Mouse (Mus musculus): ENCODE data around the gene AU040320.
A peak's percentile ranks its signal among the peaks of the same experiment; 100 is the strongest.

Gene AU040320

GRCm38 (mm10) chr4:126782996-126783395 lies 29.7 kb downstream of the AU040320 start:
- DNase-seq (ENCODE audit: low spot score) = no peak

- DNase-seq (ENCODE audit: low spot score) = no peak
Observed at GRCm38 (mm10) chr4:126792341-126793102, 39.2 kb downstream of the AU040320 start.

- DNase-seq (ENCODE audit: low spot score) = no peak
Observed at GRCm38 (mm10) chr4:126802174-126802573, 48.8 kb downstream of the AU040320 start.

- DNase-seq (ENCODE audit: low spot score) = no peak
Observed at GRCm38 (mm10) chr4:126803268-126803873, 50.0 kb downstream of the AU040320 start.

- DNase-seq (ENCODE audit: low spot score) = no peak
Observed at GRCm38 (mm10) chr4:126805741-126806140, 52.4 kb downstream of the AU040320 start.

GRCm38 (mm10) chr4:126806692-126807427 lies 53.5 kb downstream of the AU040320 start:
- DNase-seq (ENCODE audit: low spot score) = no peak

- DNase-seq (ENCODE audit: low spot score) = no peak
Observed at GRCm38 (mm10) chr4:126810566-126810965, 57.2 kb downstream of the AU040320 start.

GRCm38 (mm10) chr4:126813212-126813611 lies 59.9 kb downstream of the AU040320 start:
- peak; percentile 30 for DNase-seq (ENCODE audit: low spot score)

- no peak for DNase-seq (ENCODE audit: low spot score)
Observed at GRCm38 (mm10) chr4:126814854-126815253, 61.5 kb downstream of the AU040320 start.

GRCm38 (mm10) chr4:126822891-126823882 lies 69.8 kb downstream of the AU040320 start:
- no peak for DNase-seq (ENCODE audit: low spot score)

GRCm38 (mm10) chr4:126823917-126824316 lies 70.6 kb downstream of the AU040320 start:
- DNase-seq (ENCODE audit: low spot score) = no peak

GRCm38 (mm10) chr4:126831122-126831521 lies 77.8 kb downstream of the AU040320 start:
- no peak for DNase-seq (ENCODE audit: low spot score)

GRCm38 (mm10) chr4:126838799-126839198 lies 85.5 kb downstream of the AU040320 start:
- DNase-seq (ENCODE audit: low spot score) = no peak

GRCm38 (mm10) chr4:126839873-126840272 lies 86.5 kb downstream of the AU040320 start:
- DNase-seq (ENCODE audit: low spot score) = peak; percentile 53

GRCm38 (mm10) chr4:126840996-126841560 lies 87.7 kb downstream of the AU040320 start:
- DNase-seq (ENCODE audit: low spot score) = no peak

- DNase-seq (ENCODE audit: low spot score) = no peak
Observed at GRCm38 (mm10) chr4:126842911-126843310, 89.6 kb downstream of the AU040320 start.

- DNase-seq (ENCODE audit: low spot score) = no peak
Observed at GRCm38 (mm10) chr4:126845664-126846063, 92.3 kb downstream of the AU040320 start.

- no peak for DNase-seq (ENCODE audit: low spot score)
Observed at GRCm38 (mm10) chr4:126846971-126847370, 93.6 kb downstream of the AU040320 start.

GRCm38 (mm10) chr4:126850019-126850777 lies 96.9 kb downstream of the AU040320 start:
- peak; percentile 35 for DNase-seq (ENCODE audit: low spot score)

- DNase-seq (ENCODE audit: low spot score) = no peak
Observed at GRCm38 (mm10) chr4:126850778-126851080, 97.4 kb downstream of the AU040320 start.

- DNase-seq (ENCODE audit: low spot score) = no peak
Observed at GRCm38 (mm10) chr4:126852971-126853370, 99.6 kb downstream of the AU040320 start.
